In genomic region chr16:91954766-91955165, GRCm38 (mm10) we compare ENCODE assay signal across 19 mouse cellular contexts.
DNase-seq lines count a peak whose midpoint lies in the region; ATAC-seq and TF ChIP-seq lines count a peak whose summit lies in the region.
"Had no signal": no experiment of that assay in that cellular context is flagged by ENCODE, and none has a peak within 500 bp of the region (broad histone marks: within the 10 kb centered on the region; RNA-seq: fewer than 3 reads in every experiment).

No protein-coding gene starts in this region.

- intact Hi-C loops in heart, adult 2 months (cut with DNase I), result no loop called here

- no peak overlapping the region for H3K4me2 ChIP-seq in liver, postnatal 0 days (ENCODE audit: low read depth, low read length)
- no peak overlapping the region for H3K4me2 ChIP-seq in liver, embryonic 12.5 days
- H3K4me2 ChIP-seq: embryonic facial prominence, embryonic 12.5 days; liver, embryonic 13.5 days; midbrain, embryonic 11.5 days had no signal

- H3K9ac ChIP-seq in heart, adult 2 months (ENCODE audit: low read depth, low read length), result no peak overlapping the region
- H3K9ac ChIP-seq in liver, postnatal 0 days (replicated peaks), result no peak overlapping the region
- H3K9ac ChIP-seq in liver, embryonic 12.5 days, result no peak overlapping the region
- H3K9ac ChIP-seq: embryonic facial prominence, embryonic 12.5 days; liver, embryonic 13.5 days had no signal

- no peak for ATAC-seq in liver, postnatal 0 days
- no peak for ATAC-seq in liver, embryonic 12.5 days
- ATAC-seq: forebrain, embryonic 16.5 days had no signal

- TF ChIP-seq EP300 in heart, adult 2 months (IDR thresholded peaks at IDR 0.05; ENCODE audit: insufficient read depth, low read depth, low read length), result no peak
- no peak for TF ChIP-seq EP300 in liver, postnatal 0 days (IDR thresholded peaks at IDR 0.05; ENCODE audit: low read depth)

- H3K36me3 ChIP-seq in heart, adult 2 months (ENCODE audit: control insufficient read depth, insufficient read depth, low read length), result no peaks in the 10 kb centered on the region
- H3K36me3 ChIP-seq in liver, postnatal 0 days (replicated peaks; ENCODE audit: insufficient read depth, low read length), result no peaks in the 10 kb centered on the region
- no peaks in the 10 kb centered on the region for H3K36me3 ChIP-seq in liver, embryonic 12.5 days
- H3K36me3 ChIP-seq in E14TG2a.4 (ENCODE audit: insufficient read depth, low read length), result no peaks in the 10 kb centered on the region
- H3K36me3 ChIP-seq: embryonic facial prominence, embryonic 12.5 days; liver, embryonic 13.5 days had no signal

- 90% methylated on average over 8 of the region's 8 CpGs for WGBS in heart, adult 2 months
- WGBS in liver, postnatal 0 days (ENCODE audit: insufficient replicate concordance), result 80% methylated on average over 8 of the region's 8 CpGs
- 74% methylated on average over 8 of the region's 8 CpGs for WGBS in liver, embryonic 12.5 days (ENCODE audit: insufficient replicate concordance)

- no peaks in the 10 kb centered on the region for H3K9me3 ChIP-seq in liver, postnatal 0 days (ENCODE audit: low read length)
- H3K9me3 ChIP-seq in liver, embryonic 12.5 days (replicated peaks), result no peaks in the 10 kb centered on the region
- H3K9me3 ChIP-seq in E14TG2a.4 (ENCODE audit: low read length), result no peaks in the 10 kb centered on the region
- H3K9me3 ChIP-seq: embryonic facial prominence, embryonic 12.5 days; liver, embryonic 13.5 days had no signal

- H3K79me2 ChIP-seq in heart, adult 2 months (replicated peaks; ENCODE audit: control insufficient read depth, insufficient read depth, low read length), result no peaks in the 10 kb centered on the region

- no peak overlapping the region for H3K4me3 ChIP-seq in heart, adult 2 months
- H3K4me3 ChIP-seq in liver, postnatal 0 days (ENCODE audit: low read depth, low read length), result no peak overlapping the region
- no peak overlapping the region for H3K4me3 ChIP-seq in liver, embryonic 12.5 days
- no peak overlapping the region for H3K4me3 ChIP-seq in E14TG2a.4 (replicated peaks; ENCODE audit: low read length)
- H3K4me3 ChIP-seq: embryonic facial prominence, embryonic 12.5 days; liver, embryonic 13.5 days had no signal

- no peak for DNase-seq in heart, adult 2 months
- DNase-seq in heart, adult 9 months (ENCODE audit: low spot score in 2 of 2), result no peak
- DNase-seq in liver, postnatal 0 days, result no peak
- DNase-seq in ZHBTc4 (ENCODE audit: low read depth, low spot score), result peak; percentile 50
- DNase-seq in cerebellum, postnatal 25 days, result no peak
- DNase-seq in ovary, postnatal 14 days (ENCODE audit: low spot score), result no peak
- DNase-seq: adrenal gland, postnatal 14 days; B cell, adult 2 months; cerebellum, adult 8-10 months; heart, adult 18-20 months; kidney, postnatal 14 days; liver, embryonic 13.5 days; right cerebral cortex, postnatal 4 days had no signal

- TF ChIP-seq CTCF in heart, adult 2 months (IDR thresholded peaks at IDR 0.05), result peak; percentile 52
- peak; percentile 44 for TF ChIP-seq CTCF in liver, postnatal 0 days (IDR thresholded peaks at IDR 0.05; ENCODE audit: low read depth)
- TF ChIP-seq CTCF in E14TG2a.4 (conservative IDR thresholded peaks at IDR 0.05; ENCODE audit: low read length), result peak; percentile 77

- H3K27ac ChIP-seq in heart, adult 2 months, result no peak overlapping the region
- no peak overlapping the region for H3K27ac ChIP-seq in liver, postnatal 0 days (ENCODE audit: low read depth)
- H3K27ac ChIP-seq in liver, embryonic 12.5 days, result no peak overlapping the region
- H3K27ac ChIP-seq: embryonic facial prominence, embryonic 12.5 days; liver, embryonic 13.5 days; macrophage had no signal

- TF ChIP-seq POLR2A in heart, adult 2 months (IDR thresholded peaks at IDR 0.05; ENCODE audit: insufficient read depth, low read depth, low read length), result no peak

- no peaks in the 10 kb centered on the region for H3K27me3 ChIP-seq in heart, adult 2 months (ENCODE audit: control insufficient read depth, insufficient read depth, low read length)
- H3K27me3 ChIP-seq in liver, postnatal 0 days (ENCODE audit: insufficient read depth, low read length), result no peaks in the 10 kb centered on the region
- peaks cover 4% of the 10 kb centered on the region; the same call in 1 of the 2 replicates for H3K27me3 ChIP-seq in liver, embryonic 12.5 days (replicated peaks)
- H3K27me3 ChIP-seq in E14TG2a.4 (ENCODE audit: insufficient read depth, low read length), result no peaks in the 10 kb centered on the region; the same call in 1 of the 2 replicates
- H3K27me3 ChIP-seq: embryonic facial prominence, embryonic 12.5 days; liver, embryonic 13.5 days had no signal

- no peaks in the 10 kb centered on the region for H3K4me1 ChIP-seq in heart, adult 2 months (ENCODE audit: control insufficient read depth, insufficient read depth, low read length)
- no peaks in the 10 kb centered on the region for H3K4me1 ChIP-seq in liver, postnatal 0 days (ENCODE audit: insufficient read depth)
- H3K4me1 ChIP-seq in liver, embryonic 12.5 days, result no peaks in the 10 kb centered on the region
- peaks cover 16% of the 10 kb centered on the region for H3K4me1 ChIP-seq in E14TG2a.4 (replicated peaks; ENCODE audit: low read depth, low read length)
- H3K4me1 ChIP-seq: embryonic facial prominence, embryonic 12.5 days; liver, embryonic 13.5 days had no signal
